Mouse (Mus musculus): Measurements from ENCODE around the gene Olfr690. TPM values are rescaled to one million over a fixed set of nuclear protein-coding genes. Genes with fewer than 3 reads are reported as not detected.

Olfr690 gene
- polyA plus RNA-seq, 1 experiment: 0.16 TPM

DNA sequence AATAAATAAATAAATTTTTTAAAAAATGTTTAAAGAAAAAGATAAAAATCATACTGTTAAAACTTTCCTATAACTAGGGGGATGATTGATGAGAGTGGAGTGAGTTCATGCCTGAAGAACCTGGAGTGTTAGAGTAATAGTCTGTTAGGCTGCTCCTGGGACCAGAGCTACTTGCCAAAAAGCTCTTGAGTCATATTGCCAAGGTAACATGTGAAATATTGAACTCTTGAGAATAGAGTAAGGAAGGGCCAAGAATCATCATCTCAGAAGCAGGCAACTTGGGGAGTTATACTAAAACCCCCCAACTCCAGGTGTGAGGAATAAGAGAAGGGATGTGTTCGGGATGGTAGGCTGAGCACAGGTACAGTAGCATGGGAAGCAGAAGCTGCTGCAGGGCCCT, 23.0 kb downstream of the Olfr690 start, which contains the start of gene Olfr689:
Olfr689 (plus strand) TSS at position 301 of the 400 bp plus-strand sequence.
- H3K4me1 ChIP-seq (ENCODE audit: control insufficient read depth, insufficient read depth, low read length): no peaks in the 10 kb centered on the region
- no peak for TF ChIP-seq POLR2A (IDR thresholded peaks at IDR 0.05; ENCODE audit: low read depth, low read length)
- no peak for TF ChIP-seq CTCF (conservative IDR thresholded peaks at IDR 0.05; ENCODE audit: insufficient read depth, insufficient read length, low read depth, low read length)
- H3K36me3 ChIP-seq (ENCODE audit: control insufficient read depth, insufficient read depth, low read length): no peaks in the 10 kb centered on the region
- H3K27ac ChIP-seq (ENCODE audit: insufficient read depth, low read depth, low read length): no peak within 1 kb of the TSS
- 89% methylated on average over 1 of the region's 1 CpGs for WGBS
- no peaks in the 10 kb centered on the region for H3K27me3 ChIP-seq (replicated peaks; ENCODE audit: control insufficient read depth, insufficient read depth, low read length)
- no peak within 1 kb of the TSS for H3K4me3 ChIP-seq (ENCODE audit: insufficient read depth, low read depth, low read length)
- DNase-seq: no peak

DNA sequence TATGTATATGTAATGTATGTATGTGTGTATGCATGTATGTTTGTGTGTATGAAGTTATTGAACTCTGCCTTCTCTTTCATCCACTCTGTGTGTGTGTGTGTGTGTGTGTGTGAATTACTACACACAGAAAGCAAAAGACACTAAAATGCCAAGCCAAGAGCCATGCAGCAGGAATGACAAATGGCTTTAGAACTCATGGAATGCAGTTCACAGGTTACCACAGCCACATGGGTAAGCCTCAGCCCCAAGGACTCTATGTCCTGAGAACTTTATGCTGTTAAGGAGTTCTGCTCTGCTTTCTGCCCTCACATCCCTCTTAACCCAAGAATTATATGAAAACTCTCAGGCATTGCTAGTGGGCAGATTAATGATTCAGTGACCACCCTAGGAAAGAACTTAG, 43.9 kb downstream of the Olfr690 start:
- H3K4me1 ChIP-seq (ENCODE audit: control insufficient read depth, insufficient read depth, low read length): no peaks in the 10 kb centered on the region
- no peak overlapping the region for H3K4me3 ChIP-seq (ENCODE audit: insufficient read depth, low read depth, low read length)
- no peak overlapping the region for H3K27ac ChIP-seq (ENCODE audit: insufficient read depth, low read depth, low read length)
- H3K36me3 ChIP-seq (ENCODE audit: control insufficient read depth, insufficient read depth, low read length): no peaks in the 10 kb centered on the region
- no peak for TF ChIP-seq POLR2A (IDR thresholded peaks at IDR 0.05; ENCODE audit: low read depth, low read length)
- H3K27me3 ChIP-seq (replicated peaks; ENCODE audit: control insufficient read depth, insufficient read depth, low read length): no peaks in the 10 kb centered on the region
- DNase-seq: no peak

DNA sequence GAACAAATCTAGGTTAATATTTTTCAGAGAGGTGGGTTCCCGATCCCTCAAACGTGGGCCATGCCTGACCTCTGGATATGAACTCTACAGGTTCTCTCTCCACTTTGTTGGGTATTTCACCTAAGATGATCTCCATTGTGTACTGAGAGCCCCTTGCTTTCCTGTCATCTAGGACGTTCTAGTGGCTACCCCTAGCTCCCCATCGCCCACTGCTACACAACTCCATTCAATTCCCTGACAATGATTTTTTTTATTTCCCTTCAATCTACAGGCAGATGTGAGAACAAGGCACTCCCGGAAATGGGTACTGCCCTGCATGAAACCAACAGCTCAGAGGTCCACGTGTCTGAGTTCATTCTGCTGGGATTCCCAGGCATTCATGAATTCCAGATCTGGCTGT, 46.1 kb downstream of the Olfr690 start, which contains the start of gene Olfr688:
Olfr688 (plus strand) TSS at position 301 of the 400 bp plus-strand sequence.
- TF ChIP-seq CTCF (conservative IDR thresholded peaks at IDR 0.05; ENCODE audit: insufficient read depth, insufficient read length, low read depth, low read length) (no peak), POLR2A (IDR thresholded peaks at IDR 0.05; ENCODE audit: low read depth, low read length) (no peak)
- Histone ChIP-seq H3K36me3 (ENCODE audit: control insufficient read depth, insufficient read depth, low read length) (no peaks in the 10 kb centered on the region), H3K27me3 (replicated peaks; ENCODE audit: control insufficient read depth, insufficient read depth, low read length) (no peaks in the 10 kb centered on the region), H3K4me1 (ENCODE audit: control insufficient read depth, insufficient read depth, low read length) (no peaks in the 10 kb centered on the region), H3K27ac (ENCODE audit: insufficient read depth, low read depth, low read length) (no peak within 1 kb of the TSS), H3K4me3 (ENCODE audit: insufficient read depth, low read depth, low read length) (no peak within 1 kb of the TSS)
- no peak for DNase-seq
- whole genome bisulfite sequencing: 79% methylated on average over 6 of the region's 6 CpGs

Other genes starting within 250 kb of the Olfr690 start
- not detected in 2 replicates for gene Olfr680-ps1, start 241.3 kb downstream of the Olfr690 start, polyA plus RNA-seq (2012; rRNA removed)
- not detected in 2 replicates for gene Olfr681, start 217.3 kb downstream of the Olfr690 start, polyA plus RNA-seq (2012; rRNA removed)
- not detected in 2 replicates for gene Olfr683, start 187.1 kb downstream of the Olfr690 start, polyA plus RNA-seq (2012; rRNA removed)
- not detected in 2 replicates for gene Olfr684, start 170.5 kb downstream of the Olfr690 start, polyA plus RNA-seq (2012; rRNA removed)
- gene Olfr685, start 148.1 kb downstream of the Olfr690 start, polyA plus RNA-seq (2012; rRNA removed): not detected in 2 replicates
- gene Olfr686, start 126.6 kb downstream of the Olfr690 start, polyA plus RNA-seq (2012; rRNA removed): not detected in 2 replicates
- not detected in 2 replicates for gene Olfr688, start 46.0 kb downstream of the Olfr690 start, polyA plus RNA-seq (2012; rRNA removed)
- gene Olfr689, start 22.9 kb downstream of the Olfr690 start, polyA plus RNA-seq (2012; rRNA removed): not detected in 2 replicates
- gene Olfr691, start 8.2 kb upstream of the Olfr690 start, polyA plus RNA-seq (2012; rRNA removed): not detected in 2 replicates
- gene Olfr692, start 34.1 kb upstream of the Olfr690 start, polyA plus RNA-seq (2012; rRNA removed): not detected in 2 replicates
- not detected in 2 replicates for gene Gm5901, start 40.9 kb upstream of the Olfr690 start, polyA plus RNA-seq (2012; rRNA removed)
- 39.6 and 50.2 TPM in 2 replicates for gene Fam160a2, start 66.0 kb upstream of the Olfr690 start, polyA plus RNA-seq (2012; rRNA removed)
- 0.16 and 0.18 TPM in 2 replicates for gene Cnga4, start 70.5 kb upstream of the Olfr690 start, polyA plus RNA-seq (2012; rRNA removed)
- 0.14 and 0.22 TPM in 2 replicates for gene Cckbr, start 91.6 kb upstream of the Olfr690 start, polyA plus RNA-seq (2012; rRNA removed)
- 21.4 and 27.9 TPM in 2 replicates for gene Cavin3, start 148.2 kb upstream of the Olfr690 start, polyA plus RNA-seq (2012; rRNA removed)
- gene Smpd1, start 220.3 kb upstream of the Olfr690 start, polyA plus RNA-seq (2012; rRNA removed): 109 and 144 TPM in 2 replicates
- 35.4 and 46.2 TPM in 2 replicates for gene Apbb1, start 247.5 kb upstream of the Olfr690 start, polyA plus RNA-seq (2012; rRNA removed)